Mouse (Mus musculus) stomach, embryonic 14.5 days (tissue): Measurements from ENCODE around the gene Rnf8. TPM values are rescaled to one million over a fixed set of nuclear protein-coding genes. Genes with fewer than 3 reads are reported as not detected.

Experiments
- ATAC-seq: fragments of 200-750 bp; cut with Nextera tagmentation; 2 replicates; pipeline ENCODE4 v1.8.0; 2017; ENCODE audit warnings: low read depth, moderate TSS enrichment; ENCODE audit not compliant: insufficient number of reproducible peaks, insufficient read depth, low FRiP score
- H3K27ac ChIP-seq: fragments of 300-500 bp; sonication (generic); 2 replicates; pipeline ENCODE4 v1.5.1; 2014; ENCODE audit warnings: mild to moderate bottlenecking, low read length, moderate library complexity, mixed read lengths
- H3K27me3 ChIP-seq: fragments of 300-500 bp; sonication (generic); 2 replicates; pipeline ENCODE4 v1.6.1; 2014; ENCODE audit warnings: low read length, control low read depth, mixed read lengths; ENCODE audit not compliant: control insufficient read depth, insufficient read depth
- H3K36me3 ChIP-seq: fragments of 300-500 bp; sonication (generic); 2 replicates; pipeline ENCODE4 v1.6.1; 2014; ENCODE audit warnings: mild to moderate bottlenecking, control low read depth, low read length, moderate library complexity, mixed read lengths; ENCODE audit not compliant: control insufficient read depth, insufficient read depth
- H3K4me1 ChIP-seq: fragments of 300-500 bp; sonication (generic); 2 replicates; pipeline ENCODE4 v1.6.1; 2014; ENCODE audit warnings: low read length, control low read depth, mixed read lengths; ENCODE audit not compliant: control insufficient read depth, insufficient read depth
- H3K4me2 ChIP-seq: fragments of 300-500 bp; sonication (generic); replicated peaks from 2 replicates; pipeline ENCODE4 v1.6.1; 2014; ENCODE audit warnings: low read depth, low read length, control low read depth
- H3K4me3 ChIP-seq: fragments of 300-500 bp; sonication (generic); 2 replicates; pipeline ENCODE4 v1.5.1; 2014; ENCODE audit warnings: low read depth, low read length, control low read depth
- H3K9ac ChIP-seq: fragments of 300-500 bp; sonication (generic); replicated peaks from 2 replicates; pipeline ENCODE4 v1.6.1; 2014; ENCODE audit warnings: low read depth, mild to moderate bottlenecking, control low read depth, low read length, moderate library complexity, mixed read lengths
- H3K9me3 ChIP-seq: fragments of 300-500 bp; sonication (generic); 2 replicates; pipeline ENCODE4 v1.6.1; 2016; ENCODE audit warnings: low read depth, low read length, control low read depth; ENCODE audit not compliant: control insufficient read depth
- WGBS: fragments of 180-500 bp; shearing (Covaris S2); extraction: QIAGEN DNeasy Blood & Tissue Kit; methylation state at CpG from one replicate; pipeline ENCODE4 v1.1.7; 2014; 5-methylcytosine and 5-hydroxymethylcytosine counted together
- microRNA-seq: library from miRNA; unstranded; fragments of <30 nt; microRNA quantifications from one replicate; pipeline ENCODE4, GENCODE M21; 2016
- polyA plus RNA-seq: library from polyadenylated mRNA; unstranded; fragments of >200 nt; fragmentation: Nextera tagmentation; extraction: Ambion mirVana; gene quantifications from 2 replicates; pipeline ENCODE4 v1.2.1, GENCODE M21; 2014

Rnf8 gene
- polyA plus RNA-seq, 1 experiment from 2014 or later = 80.8 TPM

DNA sequence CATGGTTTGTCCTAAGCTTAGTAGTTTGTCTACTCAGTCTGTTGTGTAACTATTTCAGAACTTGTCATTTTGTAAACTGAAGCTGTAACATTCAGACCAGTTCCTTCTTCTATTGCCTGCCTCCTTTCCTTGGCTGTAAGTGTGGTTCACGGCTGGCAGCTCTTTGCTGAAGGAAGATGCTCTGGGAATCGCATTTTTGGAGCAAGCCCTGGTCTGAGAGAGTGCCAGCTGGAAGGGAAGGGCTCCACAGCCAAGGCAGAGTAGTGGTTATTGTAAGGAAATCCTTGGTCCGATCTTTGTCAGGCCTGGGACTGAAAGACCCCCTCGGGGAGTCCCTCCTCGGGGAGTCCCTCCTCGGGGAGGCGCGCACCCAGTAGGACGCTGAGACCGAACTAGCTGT lies 74.0 kb downstream of the Rnf8 start:
- Histone ChIP-seq H3K9me3 (no peaks in the 10 kb centered on the region), H3K4me3 (no peak overlapping the region), H3K4me2 (no peak overlapping the region), H3K27ac (no peak overlapping the region), H3K27me3 (no peaks in the 10 kb centered on the region), H3K4me1 (no peaks in the 10 kb centered on the region), H3K36me3 (peaks cover 63% of the 10 kb centered on the region), H3K9ac (no peak overlapping the region)
- 92% methylated on average over 10 of the region's 10 CpGs for WGBS
- no peak for ATAC-seq

DNA sequence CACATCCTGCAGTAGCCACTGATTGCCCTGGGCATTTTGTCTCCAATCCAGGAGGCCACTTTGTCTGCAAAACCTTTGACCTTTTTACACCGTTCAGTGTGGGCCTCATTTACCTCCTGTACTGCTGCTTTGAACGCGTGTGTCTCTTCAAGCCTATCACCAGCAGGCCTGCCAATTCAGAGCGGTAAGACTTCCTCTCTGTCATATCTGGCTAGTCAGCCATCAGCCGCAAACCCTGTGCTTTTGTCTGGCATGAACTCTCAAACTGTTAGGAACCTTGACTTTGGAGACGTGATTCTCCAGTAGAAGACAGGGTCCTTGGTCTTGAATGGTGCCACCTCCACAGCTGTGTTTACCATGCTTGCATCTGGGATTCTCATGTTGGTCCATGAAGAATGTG lies 75.7 kb downstream of the Rnf8 start:
- peaks cover 67% of the 10 kb centered on the region for H3K36me3 ChIP-seq
- 81% methylated on average over 6 of the region's 6 CpGs for WGBS

DNA sequence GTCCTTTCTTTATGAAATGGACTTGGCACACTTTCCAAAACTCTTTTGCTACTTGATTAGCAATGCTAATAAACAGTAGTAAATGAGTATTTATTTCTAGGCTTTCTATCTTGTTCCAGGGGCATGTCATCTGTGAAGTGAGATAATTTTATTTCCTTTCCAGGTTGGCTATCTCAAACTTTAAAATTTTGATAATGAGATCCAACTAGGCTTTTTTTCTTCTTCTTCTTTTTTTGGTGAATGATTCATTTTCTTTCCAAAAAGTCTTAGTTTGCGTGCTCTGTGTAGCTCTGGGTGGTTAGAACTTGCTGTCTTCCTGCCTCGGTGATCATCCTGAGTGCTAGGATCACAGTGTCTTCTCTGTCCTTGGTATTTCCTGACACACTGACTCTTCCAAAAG lies 78.2 kb downstream of the Rnf8 start:
- no peaks in the 10 kb centered on the region for H3K9me3 ChIP-seq
- 87% methylated on average over 2 of the region's 2 CpGs for WGBS
- H3K4me3 ChIP-seq = no peak overlapping the region

More for the DNA sequence above, 75.7 kb downstream of the Rnf8 start:
- no peaks in the 10 kb centered on the region for H3K4me1 ChIP-seq
- H3K27ac ChIP-seq = no peak overlapping the region
- no peak for ATAC-seq
- H3K27me3 ChIP-seq = no peaks in the 10 kb centered on the region
- no peak overlapping the region for H3K9ac ChIP-seq
- H3K4me2 ChIP-seq = no peak overlapping the region
- H3K4me3 ChIP-seq = no peak overlapping the region
- H3K9me3 ChIP-seq = no peaks in the 10 kb centered on the region

DNA sequence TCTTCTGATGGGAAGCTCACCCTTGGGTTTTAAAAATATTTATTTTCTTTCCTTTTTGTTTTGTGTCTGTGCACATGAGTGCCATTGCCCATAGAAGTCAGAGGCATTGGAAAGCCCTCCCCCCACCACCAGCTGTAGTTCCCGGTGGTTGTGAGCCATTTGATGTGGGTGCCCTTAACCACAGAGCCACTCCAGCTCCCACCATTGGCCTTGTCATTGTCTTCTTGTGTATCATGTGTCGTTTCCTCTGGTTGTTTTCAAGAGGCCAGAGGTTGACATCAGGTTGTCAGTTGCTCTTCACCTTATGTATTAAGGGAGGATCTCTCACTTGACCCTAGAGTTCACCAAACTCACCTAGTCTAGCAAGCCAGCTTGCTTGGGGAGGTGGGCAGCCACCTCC lies 79.0 kb downstream of the Rnf8 start:
- no peaks in the 10 kb centered on the region for H3K9me3 ChIP-seq
- no peaks in the 10 kb centered on the region for H3K4me1 ChIP-seq
- H3K27me3 ChIP-seq = no peaks in the 10 kb centered on the region
- H3K4me2 ChIP-seq = no peak overlapping the region
- H3K9ac ChIP-seq = no peak overlapping the region
- no peak for ATAC-seq
- H3K4me3 ChIP-seq = no peak overlapping the region
- no peak overlapping the region for H3K27ac ChIP-seq
- 71% methylated on average over 2 of the region's 2 CpGs for WGBS
- H3K36me3 ChIP-seq = peaks cover 59% of the 10 kb centered on the region

More for the DNA sequence above, 78.2 kb downstream of the Rnf8 start:
- Histone ChIP-seq H3K4me1 (no peaks in the 10 kb centered on the region), H3K36me3 (peaks cover 57% of the 10 kb centered on the region), H3K9ac (no peak overlapping the region), H3K4me2 (no peak overlapping the region), H3K27me3 (no peaks in the 10 kb centered on the region), H3K27ac (no peak overlapping the region)
- no peak for ATAC-seq

DNA sequence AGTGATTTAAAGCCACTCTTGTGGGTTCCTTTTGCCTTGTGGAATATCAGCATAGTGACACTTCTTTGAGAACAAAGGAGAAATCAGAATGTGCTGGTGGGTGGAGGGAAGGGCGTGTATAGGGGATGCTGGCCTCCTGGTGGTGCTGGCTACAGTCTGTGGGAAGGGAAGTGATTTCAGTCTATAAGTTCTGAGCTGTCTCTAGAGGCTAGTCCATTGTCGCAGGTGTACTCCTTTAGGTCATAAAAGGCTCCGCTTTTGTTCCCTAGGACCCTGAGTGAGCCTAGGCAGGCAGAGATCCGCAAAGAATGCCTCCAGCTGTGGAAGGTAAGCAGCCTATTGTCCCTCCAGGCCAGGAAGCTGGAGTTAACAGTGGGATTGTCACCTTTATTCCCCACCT lies 79.9 kb downstream of the Rnf8 start:
- no peak for ATAC-seq
- WGBS = 84% methylated on average over 4 of the region's 4 CpGs
- H3K27ac ChIP-seq = no peak overlapping the region

More for the DNA sequence above, 79.9 kb downstream of the Rnf8 start:
- no peaks in the 10 kb centered on the region for H3K4me1 ChIP-seq
- peaks cover 65% of the 10 kb centered on the region for H3K36me3 ChIP-seq
- H3K4me3 ChIP-seq = no peak overlapping the region
- no peak overlapping the region for H3K9ac ChIP-seq
- H3K4me2 ChIP-seq = no peak overlapping the region
- H3K27me3 ChIP-seq = no peaks in the 10 kb centered on the region
- H3K9me3 ChIP-seq = no peaks in the 10 kb centered on the region

Small RNAs within 50 kb of the gene (microRNA-seq; reads per million reads assigned to microRNA genes)
- gene Mir7667 = not detected

Other genes starting within 250 kb of the Rnf8 start
- 10.1 TPM in 2 replicates for gene Pim1, start 124.0 kb upstream of the Rnf8 start, polyA plus RNA-seq
- not detected in 2 replicates for gene Gm17657, start 65.2 kb upstream of the Rnf8 start, polyA plus RNA-seq
- gene Tbc1d22b, start 65.0 kb upstream of the Rnf8 start, polyA plus RNA-seq = 15.2 and 15.6 TPM in 2 replicates
- gene Tmem217, start 62.4 kb upstream of the Rnf8 start, polyA plus RNA-seq = 0.62 and 0.65 TPM in 2 replicates
- 2.7 and 4.3 TPM in 2 replicates for gene Gm28043, start 86 bp downstream of the Rnf8 start, polyA plus RNA-seq
- 109 and 117 TPM in 2 replicates for gene Cmtr1, start 45.8 kb downstream of the Rnf8 start, polyA plus RNA-seq
- gene Ccdc167, start 102.3 kb downstream of the Rnf8 start, polyA plus RNA-seq = 15.2 and 15.7 TPM in 2 replicates